Mouse (Mus musculus) liver, postnatal 0 days (tissue): ENCODE results near the gene Rabac1.

Experiments
- CTCF ChIP-seq: sonication (generic); IDR thresholded peaks from 2 replicates; pipeline ENCODE4 v1.5.1; 2016; ENCODE audit warnings: antibody characterized with exemption, low read depth
- EP300 ChIP-seq: IDR thresholded peaks from 2 replicates; pipeline ENCODE4 v1.6.1; 2016; ENCODE audit warnings: antibody characterized with exemption, low read depth, mild to moderate bottlenecking

- TF ChIP-seq CTCF (no peak), EP300 (no peak)
These were observed 1.3 kb upstream of the Rabac1 start for GRCm38 (mm10) chr7:24973902-24974301.
